Mouse (Mus musculus): ENCODE results near the gene Zfp709. TPM values are rescaled to one million over a fixed set of nuclear protein-coding genes. Genes with fewer than 3 reads are reported as not detected.
"Not testable (repeated sequence)": the region's sequence is repeated elsewhere in the genome, so short reads cannot be mapped to it uniquely, and the experiment has no call there.

Zfp709 gene
- total and polyA plus RNA-seq, 3 experiments: 3.0 to 7.2 TPM; not detected in 1

DNA sequence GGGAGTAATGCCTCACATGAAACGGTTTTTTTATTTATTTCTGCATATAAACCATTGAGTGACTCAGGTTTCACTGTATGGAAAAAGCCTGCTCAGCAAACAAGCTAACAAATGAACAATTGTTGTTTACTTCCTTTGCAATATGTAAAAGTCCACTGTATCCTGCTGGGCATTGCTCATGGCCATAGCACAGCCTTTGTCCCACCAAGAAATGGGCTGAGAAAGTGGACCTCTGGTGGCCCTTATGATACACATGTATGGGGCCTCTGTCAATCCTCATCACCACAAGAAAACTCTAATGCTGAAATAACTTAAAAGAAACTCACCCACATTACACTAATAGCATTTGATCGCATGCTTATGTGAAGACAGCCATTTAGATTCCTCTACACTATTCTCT lies 39.3 kb upstream of the Zfp709 start:
- H3K4me3 ChIP-seq (ENCODE audit: control insufficient read depth in 1 of 2, insufficient read depth in 1 of 2, low read depth in 2 of 2, low read length in 2 of 2); DNase-seq (ENCODE audit: low read depth, low spot score); H3K36me3 ChIP-seq (ENCODE audit: control insufficient read depth in 1 of 2, insufficient read depth in 2 of 2, low read length in 2 of 2); H3K4me1 ChIP-seq (ENCODE audit: control insufficient read depth in 1 of 2, insufficient read depth in 2 of 2, low read length in 2 of 2); H3K79me2 ChIP-seq (ENCODE audit: control insufficient read depth, insufficient read depth, low read length, poor library complexity); H3K9me3 ChIP-seq (replicated peaks; ENCODE audit: insufficient read depth, low read length); H3K27ac ChIP-seq (ENCODE audit: control insufficient read depth, low read depth, low read length); H3K9ac ChIP-seq (ENCODE audit: control insufficient read depth, low read depth, low read length, poor library complexity, severe bottlenecking); H3K27me3 ChIP-seq (ENCODE audit: control insufficient read depth in 1 of 2, insufficient read depth in 2 of 2, low read length in 2 of 2): not testable (repeated sequence)

DNA sequence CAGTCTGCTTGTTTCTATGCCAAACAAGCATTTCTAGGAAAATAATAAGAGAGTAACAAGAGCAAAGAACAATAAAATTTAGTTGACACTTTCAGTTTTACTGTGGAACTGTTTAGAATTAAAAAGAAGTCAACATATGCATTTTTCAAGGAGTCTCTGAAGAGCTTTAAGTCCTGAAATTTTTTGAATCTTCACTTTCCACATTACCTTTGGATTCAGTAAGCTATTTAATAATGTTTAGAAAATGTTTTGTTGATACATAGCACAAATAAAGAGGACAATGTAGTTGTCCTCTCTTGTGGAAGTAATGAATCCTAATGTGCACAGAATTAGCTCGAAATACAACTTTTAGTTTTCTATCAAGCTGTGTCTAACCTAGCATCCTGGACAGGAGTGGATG lies 37.4 kb upstream of the Zfp709 start:
- H3K79me2 ChIP-seq (ENCODE audit: control insufficient read depth, insufficient read depth, low read length, poor library complexity); H3K4me1 ChIP-seq (ENCODE audit: control insufficient read depth in 1 of 2, insufficient read depth in 2 of 2, low read length in 2 of 2); H3K4me3 ChIP-seq (ENCODE audit: control insufficient read depth in 1 of 2, insufficient read depth in 1 of 2, low read depth in 2 of 2, low read length in 2 of 2); H3K27me3 ChIP-seq (ENCODE audit: control insufficient read depth in 1 of 2, insufficient read depth in 2 of 2, low read length in 2 of 2); H3K36me3 ChIP-seq (ENCODE audit: control insufficient read depth in 1 of 2, insufficient read depth in 2 of 2, low read length in 2 of 2); H3K27ac ChIP-seq (ENCODE audit: control insufficient read depth, low read depth, low read length); DNase-seq (ENCODE audit: low read depth, low spot score); H3K9me3 ChIP-seq (replicated peaks; ENCODE audit: insufficient read depth, low read length); H3K9ac ChIP-seq (ENCODE audit: control insufficient read depth, low read depth, low read length, poor library complexity, severe bottlenecking): not testable (repeated sequence)

DNA sequence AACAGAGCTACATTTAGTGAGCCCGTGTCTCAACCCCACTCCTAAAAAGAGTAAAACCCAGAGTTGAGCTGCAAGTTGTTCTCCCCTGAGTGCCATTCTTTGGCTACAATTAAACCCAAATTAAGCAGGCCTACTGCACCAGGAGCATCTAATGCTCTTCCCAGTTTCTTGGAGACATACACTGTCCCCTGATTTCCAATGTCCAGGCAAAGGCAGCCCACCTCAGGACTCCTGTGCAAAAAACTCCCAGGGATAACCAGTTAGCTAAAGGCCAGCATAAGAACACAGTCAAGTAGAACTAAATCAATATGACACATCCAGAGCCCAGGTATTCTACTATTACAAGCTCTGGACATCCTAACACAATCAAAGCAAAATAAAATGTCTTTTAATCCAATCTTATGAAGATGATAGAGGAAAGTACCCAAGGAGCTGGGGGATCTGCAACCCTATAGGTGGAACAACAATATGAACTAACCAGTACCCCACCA lies 35.8 kb upstream of the Zfp709 start:
- H3K36me3 ChIP-seq (ENCODE audit: control insufficient read depth in 1 of 2, insufficient read depth in 2 of 2, low read length in 2 of 2); H3K27me3 ChIP-seq (ENCODE audit: control insufficient read depth in 1 of 2, insufficient read depth in 2 of 2, low read length in 2 of 2); DNase-seq (ENCODE audit: low read depth, low spot score); H3K4me1 ChIP-seq (ENCODE audit: control insufficient read depth in 1 of 2, insufficient read depth in 2 of 2, low read length in 2 of 2); H3K4me3 ChIP-seq (ENCODE audit: control insufficient read depth in 1 of 2, insufficient read depth in 1 of 2, low read depth in 2 of 2, low read length in 2 of 2); H3K9me3 ChIP-seq (replicated peaks; ENCODE audit: insufficient read depth, low read length); H3K27ac ChIP-seq (ENCODE audit: control insufficient read depth, low read depth, low read length); H3K9ac ChIP-seq (ENCODE audit: control insufficient read depth, low read depth, low read length, poor library complexity, severe bottlenecking); H3K79me2 ChIP-seq (ENCODE audit: control insufficient read depth, insufficient read depth, low read length, poor library complexity): not testable (repeated sequence)

DNA sequence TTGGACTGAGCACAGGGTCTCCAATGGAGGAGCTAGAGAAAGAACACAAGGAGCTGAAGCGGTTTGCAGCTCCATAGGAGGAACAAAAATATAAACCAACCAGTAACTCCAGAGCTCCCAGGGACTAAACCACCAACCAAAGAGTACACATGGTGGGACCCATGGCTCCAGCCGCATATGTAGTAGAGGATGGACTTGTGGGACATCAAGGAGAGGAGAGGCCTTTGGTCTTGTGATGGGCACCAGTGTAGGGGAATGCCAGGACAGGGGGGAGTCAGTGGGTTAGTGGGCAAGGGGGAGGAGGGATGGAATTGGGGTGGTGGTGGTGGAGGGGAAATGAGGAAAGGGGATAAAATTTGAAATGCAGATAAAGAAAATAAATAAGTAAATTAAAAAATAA lies 35.1 kb upstream of the Zfp709 start:
- not testable (repeated sequence) for H3K9me3 ChIP-seq (replicated peaks; ENCODE audit: insufficient read depth, low read length); H3K27ac ChIP-seq (ENCODE audit: control insufficient read depth, low read depth, low read length); H3K36me3 ChIP-seq (ENCODE audit: control insufficient read depth in 1 of 2, insufficient read depth in 2 of 2, low read length in 2 of 2); H3K79me2 ChIP-seq (ENCODE audit: control insufficient read depth, insufficient read depth, low read length, poor library complexity); H3K4me1 ChIP-seq (ENCODE audit: control insufficient read depth in 1 of 2, insufficient read depth in 2 of 2, low read length in 2 of 2); H3K27me3 ChIP-seq (ENCODE audit: control insufficient read depth in 1 of 2, insufficient read depth in 2 of 2, low read length in 2 of 2); H3K4me3 ChIP-seq (ENCODE audit: control insufficient read depth in 1 of 2, insufficient read depth in 1 of 2, low read depth in 2 of 2, low read length in 2 of 2); H3K9ac ChIP-seq (ENCODE audit: control insufficient read depth, low read depth, low read length, poor library complexity, severe bottlenecking); DNase-seq (ENCODE audit: low read depth, low spot score)

DNA sequence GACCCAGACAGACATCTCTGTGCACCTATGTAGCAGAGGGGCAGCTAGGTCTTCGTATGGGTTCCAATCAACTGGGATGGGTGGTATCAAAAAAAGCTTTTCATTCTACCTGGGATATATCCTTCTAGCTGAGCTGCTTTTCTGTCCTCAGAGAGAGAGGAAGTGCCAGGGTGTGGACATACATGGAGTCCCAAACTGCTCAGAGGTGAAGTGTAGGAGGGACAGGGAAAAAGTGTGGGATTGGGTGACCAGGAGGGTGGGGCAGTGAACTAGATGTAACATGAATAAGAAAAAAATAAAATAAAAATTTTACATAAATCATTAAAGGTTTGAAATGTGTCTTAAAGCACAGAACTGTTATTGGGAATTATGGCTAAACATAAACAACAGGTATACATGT lies 30.8 kb upstream of the Zfp709 start:
- H3K4me3 ChIP-seq (ENCODE audit: control insufficient read depth in 1 of 2, insufficient read depth in 1 of 2, low read depth in 2 of 2, low read length in 2 of 2); H3K4me1 ChIP-seq (ENCODE audit: control insufficient read depth in 1 of 2, insufficient read depth in 2 of 2, low read length in 2 of 2); H3K36me3 ChIP-seq (ENCODE audit: control insufficient read depth in 1 of 2, insufficient read depth in 2 of 2, low read length in 2 of 2); H3K9me3 ChIP-seq (replicated peaks; ENCODE audit: insufficient read depth, low read length); DNase-seq (ENCODE audit: low read depth, low spot score); H3K79me2 ChIP-seq (ENCODE audit: control insufficient read depth, insufficient read depth, low read length, poor library complexity); H3K27me3 ChIP-seq (ENCODE audit: control insufficient read depth in 1 of 2, insufficient read depth in 2 of 2, low read length in 2 of 2); H3K9ac ChIP-seq (ENCODE audit: control insufficient read depth, low read depth, low read length, poor library complexity, severe bottlenecking); H3K27ac ChIP-seq (ENCODE audit: control insufficient read depth, low read depth, low read length): not testable (repeated sequence)

DNA sequence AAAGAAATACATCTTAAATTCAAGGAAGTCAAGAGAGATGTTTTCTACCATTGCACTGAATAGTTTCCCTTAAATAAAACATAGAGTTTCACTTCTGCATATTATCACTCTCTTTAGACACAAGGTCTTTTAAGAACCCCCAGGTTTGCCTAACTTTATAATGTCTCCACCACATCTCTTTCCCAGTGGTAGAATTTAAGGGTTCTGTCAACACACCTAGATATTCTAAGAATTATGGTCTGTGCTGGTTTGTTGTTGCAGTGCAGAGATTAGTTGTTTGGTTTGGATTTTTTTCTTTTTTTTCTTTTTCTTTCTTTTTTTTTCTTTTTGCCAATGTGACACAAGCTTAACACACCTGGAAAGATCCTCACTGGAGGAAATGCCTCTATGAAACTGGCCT lies 28.5 kb upstream of the Zfp709 start:
- DNase-seq (ENCODE audit: low read depth, low spot score); H3K27ac ChIP-seq (ENCODE audit: control insufficient read depth, low read depth, low read length); H3K36me3 ChIP-seq (ENCODE audit: control insufficient read depth in 1 of 2, insufficient read depth in 2 of 2, low read length in 2 of 2); H3K4me3 ChIP-seq (ENCODE audit: control insufficient read depth in 1 of 2, insufficient read depth in 1 of 2, low read depth in 2 of 2, low read length in 2 of 2); H3K79me2 ChIP-seq (ENCODE audit: control insufficient read depth, insufficient read depth, low read length, poor library complexity); H3K4me1 ChIP-seq (ENCODE audit: control insufficient read depth in 1 of 2, insufficient read depth in 2 of 2, low read length in 2 of 2); H3K9me3 ChIP-seq (replicated peaks; ENCODE audit: insufficient read depth, low read length); H3K9ac ChIP-seq (ENCODE audit: control insufficient read depth, low read depth, low read length, poor library complexity, severe bottlenecking); H3K27me3 ChIP-seq (ENCODE audit: control insufficient read depth in 1 of 2, insufficient read depth in 2 of 2, low read length in 2 of 2): not testable (repeated sequence)

DNA sequence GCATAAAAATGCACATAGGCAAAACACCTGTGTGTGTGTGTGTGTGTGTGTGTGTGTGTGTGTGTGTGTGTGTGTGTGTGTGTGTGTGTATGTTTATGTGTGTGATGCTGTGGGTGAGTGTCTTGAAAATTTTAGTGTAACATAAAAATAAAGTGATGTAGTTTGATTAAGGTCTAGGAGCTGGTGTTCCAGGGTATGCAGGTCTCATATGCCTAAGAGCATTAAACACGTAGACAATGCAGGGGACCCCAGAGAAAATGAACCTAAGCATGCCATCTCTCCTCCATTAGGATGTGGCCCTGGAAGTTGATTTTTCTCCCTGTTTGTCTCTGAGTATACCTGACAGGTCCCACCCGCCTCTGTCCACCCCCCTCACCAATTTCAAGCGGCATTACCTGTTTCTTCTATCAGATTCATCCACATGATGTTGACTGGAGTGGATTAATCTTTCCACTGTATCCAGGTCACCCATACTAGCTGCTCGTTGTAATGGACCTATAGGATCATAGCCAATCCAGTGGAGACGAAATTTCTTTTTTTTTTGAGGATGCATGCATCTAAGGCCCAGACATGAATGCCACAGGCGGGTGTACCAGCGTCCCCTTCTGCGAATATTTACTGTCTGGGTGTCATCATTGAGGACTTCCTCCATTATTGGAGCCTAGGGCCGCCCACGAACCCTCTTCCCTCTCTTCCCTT lies 25.0 kb upstream of the Zfp709 start:
- not testable (repeated sequence) for H3K4me1 ChIP-seq (ENCODE audit: control insufficient read depth in 1 of 2, insufficient read depth in 2 of 2, low read length in 2 of 2); H3K36me3 ChIP-seq (ENCODE audit: control insufficient read depth in 1 of 2, insufficient read depth in 2 of 2, low read length in 2 of 2); H3K27ac ChIP-seq (ENCODE audit: control insufficient read depth, low read depth, low read length)

More for the DNA sequence above, 25.0 kb upstream of the Zfp709 start:
- H3K4me3 ChIP-seq (ENCODE audit: control insufficient read depth in 1 of 2, insufficient read depth in 1 of 2, low read depth in 2 of 2, low read length in 2 of 2); H3K9me3 ChIP-seq (replicated peaks; ENCODE audit: insufficient read depth, low read length); H3K9ac ChIP-seq (ENCODE audit: control insufficient read depth, low read depth, low read length, poor library complexity, severe bottlenecking); H3K79me2 ChIP-seq (ENCODE audit: control insufficient read depth, insufficient read depth, low read length, poor library complexity); H3K27me3 ChIP-seq (ENCODE audit: control insufficient read depth in 1 of 2, insufficient read depth in 2 of 2, low read length in 2 of 2); DNase-seq (ENCODE audit: low read depth, low spot score): not testable (repeated sequence)

Data from MEL (cell line).